Mouse (Mus musculus) cerebellum, adult (tissue): ENCODE results near the gene Eml3.

ENCODE experiments used
- ATAC-seq: cut with Nextera tagmentation; 2 replicates; pipeline ENCODE4 v1.9.2; 2017; ENCODE audit warnings: mild to moderate bottlenecking, moderate library complexity, mixed read lengths; ENCODE audit not compliant: insufficient number of reproducible peaks, low FRiP score, low TSS enrichment

Eml3 gene

DNA sequence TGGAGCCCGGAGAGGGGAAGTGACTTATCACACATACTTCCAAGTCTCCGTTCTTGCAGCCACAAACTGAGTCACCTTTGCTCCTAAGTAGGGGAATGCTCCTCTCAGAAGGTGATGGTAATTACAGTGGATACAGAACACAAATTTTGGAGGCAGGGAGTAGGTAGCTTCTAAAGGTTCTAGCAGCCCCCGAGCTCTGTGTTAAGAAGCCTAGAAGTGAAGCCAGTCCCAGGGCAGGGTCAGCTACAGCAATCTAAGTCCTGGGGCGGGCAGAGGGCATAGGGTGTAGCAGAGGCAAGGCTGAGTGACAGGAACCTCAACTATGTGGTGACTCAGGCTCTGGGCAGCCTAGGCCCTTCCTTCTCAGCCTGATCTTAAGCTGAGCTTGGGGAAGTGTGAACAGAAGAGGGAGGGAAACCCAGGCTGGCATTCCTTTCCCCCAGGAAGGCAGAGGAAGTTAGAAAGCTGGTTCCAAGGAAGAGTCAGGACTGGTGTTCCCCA, 53.8 kb downstream of the Eml3 start:
- ATAC-seq = no peak

DNA sequence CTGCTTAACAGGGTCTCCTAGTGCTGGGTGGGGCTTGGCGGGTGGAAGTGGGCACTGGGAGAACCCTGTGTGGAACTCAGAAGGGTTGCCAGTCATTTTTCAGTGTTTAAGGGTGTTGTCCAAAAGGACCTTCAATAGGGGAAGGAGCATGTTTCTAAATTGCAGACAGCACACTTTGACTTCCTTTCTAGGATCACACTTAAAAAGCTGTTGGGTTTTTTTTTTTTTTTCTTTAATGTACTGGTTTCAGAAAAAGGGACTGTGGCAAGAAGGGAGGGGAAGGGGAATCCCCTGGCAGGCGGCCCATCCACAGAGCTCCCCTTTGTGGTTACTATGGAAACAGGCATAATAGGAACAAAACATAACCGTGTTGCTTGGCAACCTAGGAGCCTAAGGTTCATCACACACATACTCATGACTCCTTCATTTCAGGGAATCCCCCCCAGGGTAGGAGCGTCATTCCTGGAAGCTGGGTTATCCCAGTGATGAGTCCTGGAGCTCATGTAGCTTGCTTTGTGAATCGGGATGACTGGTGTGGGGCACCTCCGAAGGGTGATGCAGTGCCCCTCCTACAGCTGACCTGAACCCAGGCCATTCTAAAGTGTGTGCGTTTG, 55.0 kb downstream of the Eml3 start:
- ATAC-seq = no peak

DNA sequence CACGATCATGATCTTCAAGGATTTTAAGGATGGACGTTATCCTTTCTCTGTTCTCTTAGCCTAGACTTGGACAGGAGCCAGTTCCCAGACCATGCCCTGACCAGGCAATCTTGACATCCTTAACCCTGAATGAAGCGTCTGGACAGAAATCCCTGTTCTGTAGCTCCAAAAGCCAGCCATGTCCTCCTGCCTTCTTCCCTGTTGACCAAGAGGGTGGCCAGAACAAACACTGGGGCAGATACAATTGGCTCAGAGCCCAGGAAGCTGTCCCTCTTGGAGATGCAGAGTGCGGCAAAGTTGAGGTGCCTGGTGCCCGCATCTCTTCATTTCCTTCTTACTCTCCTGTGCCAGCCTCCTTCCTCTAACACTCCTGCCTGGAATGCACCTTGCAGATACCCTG, 56.5 kb downstream of the Eml3 start:
- ATAC-seq = no peak

DNA sequence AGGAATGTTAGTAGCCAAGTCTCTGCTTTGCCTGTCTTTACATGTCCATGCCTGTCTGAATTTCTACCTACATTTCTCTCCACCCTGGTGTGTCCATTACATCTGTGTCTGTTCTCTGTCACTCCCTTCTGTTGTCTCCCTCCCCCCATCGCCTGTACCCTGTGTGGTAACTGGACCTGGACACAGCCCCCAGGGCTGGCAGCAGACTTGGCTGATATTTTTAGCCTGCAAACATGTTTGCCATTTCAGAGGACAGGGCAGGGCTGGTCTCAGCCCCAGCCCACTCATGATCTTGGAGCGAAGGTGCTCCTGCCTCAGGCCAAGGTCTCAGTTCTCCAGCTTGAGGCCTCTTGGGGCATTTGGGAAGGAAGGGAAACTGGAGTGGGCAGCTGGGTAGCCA, 58.5 kb downstream of the Eml3 start:
- no peak for ATAC-seq

DNA sequence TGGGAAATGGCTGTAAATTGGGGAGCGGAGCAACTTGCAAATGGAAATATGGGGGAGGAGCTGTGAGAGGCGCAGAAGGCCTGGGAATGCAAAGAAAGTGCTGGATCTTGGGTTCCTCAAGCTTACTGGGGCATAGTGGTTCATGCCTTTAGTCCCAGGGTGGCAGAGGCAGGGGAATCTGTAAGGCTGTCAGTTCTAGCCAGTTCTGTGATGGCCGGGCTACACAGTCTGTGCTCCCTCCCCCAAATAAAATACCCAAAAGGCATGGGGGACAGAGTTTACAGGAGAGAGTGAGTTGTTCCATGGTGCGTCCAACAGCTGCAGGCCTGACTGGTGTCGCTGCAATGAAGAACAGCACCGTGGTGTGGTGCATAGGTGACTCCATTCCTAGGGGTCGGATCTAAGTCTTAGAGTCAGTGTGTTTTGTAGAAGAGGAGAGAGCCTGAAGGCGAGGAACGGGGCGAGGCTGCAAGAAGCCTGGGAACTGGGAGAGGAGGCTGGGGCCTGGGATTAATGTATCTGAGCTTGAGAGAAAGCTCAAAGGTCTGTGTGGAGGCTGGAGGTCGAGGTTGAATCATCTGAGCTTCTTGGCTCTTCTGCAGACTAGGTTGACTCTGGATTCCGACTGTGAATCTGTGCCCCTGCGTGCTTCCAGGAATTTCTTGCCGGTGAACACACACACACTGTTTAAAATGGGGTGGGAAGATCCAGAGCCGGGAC, 59.2 kb downstream of the Eml3 start:
- no peak for ATAC-seq

DNA sequence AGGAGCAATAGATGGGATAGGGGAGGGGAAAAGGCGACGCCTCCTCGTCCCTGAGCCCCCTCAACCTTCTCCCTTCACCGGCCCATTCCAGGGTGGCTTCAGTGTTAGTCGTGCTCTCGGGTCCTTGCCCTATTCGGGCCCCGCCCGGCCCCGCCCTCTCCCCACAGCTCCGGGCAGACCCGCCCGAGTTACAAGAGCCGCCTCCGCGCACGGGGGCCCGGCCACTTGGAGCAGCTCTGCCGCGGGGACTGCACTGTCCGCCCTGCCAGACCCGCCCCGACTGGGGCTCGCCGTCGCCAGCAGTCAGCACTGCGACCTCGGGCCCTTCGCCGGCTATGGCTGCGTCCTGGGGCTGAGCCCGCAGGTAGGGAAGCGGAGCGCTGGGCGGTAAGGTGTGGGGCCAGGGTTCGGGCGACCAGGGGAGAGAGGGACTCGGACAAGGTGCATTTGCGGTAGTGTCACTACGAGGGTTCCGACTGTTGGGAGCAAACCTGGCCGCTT, 59.8 kb downstream of the Eml3 start, which contains the start of gene Ahnak:
Ahnak (plus strand) TSS at position 219 of the 501 bp plus-strand sequence.
- no peak for ATAC-seq

DNA sequence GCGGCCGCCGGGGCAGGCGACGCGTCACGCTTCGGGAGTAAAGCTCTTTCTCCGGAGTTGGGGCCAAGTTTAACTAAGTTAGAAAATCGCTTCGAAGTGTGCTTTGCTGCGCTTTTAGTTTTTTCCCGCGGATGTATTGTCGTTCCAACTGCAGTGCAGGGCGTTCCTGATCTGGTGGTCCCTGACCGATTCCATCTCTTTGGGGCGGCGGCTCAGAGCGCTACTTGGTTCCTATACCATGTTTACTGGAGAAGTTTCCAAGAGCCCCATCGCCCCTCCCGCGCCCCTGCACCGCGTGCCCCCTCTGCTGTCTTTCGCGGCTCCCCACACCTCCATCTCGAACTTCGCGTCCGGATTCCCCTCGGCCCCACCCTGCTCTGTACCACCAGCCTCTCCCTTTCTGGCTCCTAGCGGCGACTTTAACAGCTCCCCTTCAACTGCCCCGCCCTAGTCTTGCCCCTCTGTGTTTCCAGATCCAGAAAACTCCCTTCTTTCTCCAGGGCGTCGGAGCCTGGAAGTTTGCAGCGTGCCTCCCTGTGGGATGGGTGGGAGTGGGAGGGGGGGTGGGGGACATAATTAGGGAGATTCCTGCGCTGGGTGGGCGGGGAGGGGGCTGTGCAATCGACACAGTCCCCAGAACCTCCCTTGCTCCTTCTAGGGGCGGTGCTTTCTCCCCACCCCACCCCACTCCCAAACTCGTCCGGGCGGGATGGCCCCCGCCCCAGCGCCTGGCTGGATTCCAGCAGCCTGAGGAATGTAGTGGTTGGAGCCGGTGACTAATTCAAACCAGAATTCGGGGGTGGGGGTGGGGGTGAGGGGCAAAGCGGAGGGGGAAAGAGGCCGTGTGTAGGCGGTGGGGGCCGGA, 60.4 kb downstream of the Eml3 start:
- ATAC-seq = no peak

DNA sequence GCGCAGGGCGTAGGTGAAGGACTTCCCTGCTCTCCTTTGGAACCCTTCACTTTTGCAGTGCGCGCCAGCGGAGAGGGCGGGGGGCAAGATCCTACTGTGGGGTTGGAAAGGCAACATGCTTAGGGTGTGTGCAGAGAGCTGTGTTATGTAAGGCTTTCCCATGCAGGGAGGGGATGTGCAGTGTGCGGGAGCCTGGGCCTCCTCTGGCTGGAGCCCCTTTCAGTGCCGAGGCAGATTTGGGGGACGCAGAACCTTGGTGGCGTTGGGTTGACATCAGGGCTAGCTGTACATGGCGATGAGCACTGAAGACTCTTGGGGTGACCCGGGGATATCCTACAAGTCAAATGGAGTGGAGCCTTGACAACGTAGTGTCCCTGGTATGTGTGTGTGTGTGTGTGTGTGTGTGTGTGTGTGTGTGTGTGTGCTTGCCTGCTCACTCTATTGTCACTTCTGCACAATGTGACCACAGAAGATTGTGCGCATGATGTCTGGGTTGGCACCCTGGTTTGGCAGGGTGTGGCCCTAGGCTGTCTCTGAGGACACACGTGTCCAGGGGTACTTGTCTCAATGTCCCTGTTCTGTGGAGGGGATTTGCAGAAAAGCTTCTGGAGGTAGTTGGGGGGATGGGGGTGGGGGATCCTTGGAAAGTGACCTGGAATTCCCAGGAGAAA, 61.2 kb downstream of the Eml3 start:
- no peak for ATAC-seq
